In the genomic region with DNA sequence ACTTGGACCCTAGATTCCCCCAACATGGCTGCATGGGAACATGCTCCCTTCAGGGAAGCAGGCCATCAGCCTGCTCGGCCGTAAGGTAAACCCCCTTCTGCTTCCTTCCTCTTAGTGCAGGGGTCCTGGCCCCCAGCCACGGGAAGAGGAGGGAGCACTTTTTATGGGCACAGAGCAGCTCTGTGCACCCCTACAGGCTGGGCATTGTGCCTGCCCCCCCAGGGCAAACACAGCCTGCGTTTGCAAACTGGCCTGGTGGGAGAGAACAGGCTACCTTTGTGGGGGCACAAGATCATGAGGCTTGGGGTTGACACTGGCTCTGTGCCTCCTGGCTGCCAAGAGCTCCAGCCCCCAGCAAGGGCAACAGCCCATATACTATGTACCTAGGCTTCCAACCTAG, we compare ENCODE assay signal across 10 mouse cellular contexts. TPM values are rescaled to one million over a fixed set of nuclear protein-coding genes. Genes with fewer than 3 reads are reported as not detected.
DNase-seq lines count a peak whose midpoint lies in the region; ATAC-seq and TF ChIP-seq lines count a peak whose summit lies in the region.
"Had no signal": no experiment of that assay in that cellular context is flagged by ENCODE, and none has a peak within 500 bp of the region (broad histone marks: within the 10 kb centered on the region; RNA-seq: fewer than 3 reads in every experiment).

No protein-coding gene starts in this region.

- H3K9me3 ChIP-seq in kidney, embryonic 14.5 days (ENCODE audit: control insufficient read depth, low read length): no peaks in the 10 kb centered on the region
- H3K9me3 ChIP-seq in forebrain, embryonic 14.5 days (replicated peaks; ENCODE audit: control insufficient read depth, low read length): no peaks in the 10 kb centered on the region
- H3K9me3 ChIP-seq in liver, embryonic 15.5 days (replicated peaks): no peaks in the 10 kb centered on the region

- peaks cover 31% of the 10 kb centered on the region for H3K4me1 ChIP-seq in kidney, embryonic 14.5 days (ENCODE audit: control insufficient read depth, insufficient read depth, low read length)
- peaks cover 23% of the 10 kb centered on the region for H3K4me1 ChIP-seq in forebrain, embryonic 14.5 days (ENCODE audit: control insufficient read depth, insufficient read depth, low read length)
- H3K4me1 ChIP-seq in liver, embryonic 15.5 days (replicated peaks): peaks cover 84% of the 10 kb centered on the region

- 0 out of 2 replicates have a peak overlapping the region, but pooled peaks have one; percentile 9 for H3K27ac ChIP-seq in kidney, embryonic 14.5 days (ENCODE audit: low read depth, low read length)
- H3K27ac ChIP-seq in forebrain, embryonic 14.5 days (ENCODE audit: low read depth, low read length): no peak overlapping the region
- peak overlapping the region; percentile 82 for H3K27ac ChIP-seq in liver, embryonic 15.5 days (replicated peaks)

- no peak for DNase-seq in kidney, adult 11 months
- DNase-seq in brain, embryonic 14.5 days (ENCODE audit: low read depth): peak; percentile 35
- no peak for DNase-seq in forebrain, embryonic 14.5 days (ENCODE audit: low spot score)
- no peak for DNase-seq in adrenal gland, postnatal 14 days
- DNase-seq in thymus, postnatal 4 days: no peak
- no peak for DNase-seq in cerebellum, adult 8-10 months
- DNase-seq: embryo, embryonic 11 days had no signal

- no peak overlapping the region for H3K4me3 ChIP-seq in kidney, embryonic 14.5 days (ENCODE audit: low read length)
- no peak overlapping the region for H3K4me3 ChIP-seq in forebrain, embryonic 14.5 days (ENCODE audit: low read depth, low read length)
- no peak overlapping the region; the same call in 1 of the 2 replicates for H3K4me3 ChIP-seq in liver, embryonic 15.5 days (replicated peaks)

- TF ChIP-seq POLR2A in brain, embryonic 14.5 days (IDR thresholded peaks at IDR 0.05; ENCODE audit: borderline replicate concordance, extremely low read depth, insufficient read depth, insufficient read length, poor library complexity, severe bottlenecking): no peak

- H3K9ac ChIP-seq in kidney, embryonic 14.5 days (ENCODE audit: low read depth, low read length): 0 out of 2 replicates have a peak overlapping the region, but pooled peaks have one; percentile 99
- H3K9ac ChIP-seq in forebrain, embryonic 14.5 days (ENCODE audit: low read length): no peak overlapping the region
- H3K9ac ChIP-seq in liver, embryonic 15.5 days: no peak overlapping the region

- peaks cover 53% of the 10 kb centered on the region for H3K36me3 ChIP-seq in kidney, embryonic 14.5 days (ENCODE audit: control insufficient read depth, insufficient read depth, low read length)
- peaks cover 56% of the 10 kb centered on the region for H3K36me3 ChIP-seq in forebrain, embryonic 14.5 days (ENCODE audit: control insufficient read depth, insufficient read depth, low read length)
- peaks cover 56% of the 10 kb centered on the region for H3K36me3 ChIP-seq in liver, embryonic 15.5 days (replicated peaks)

- H3K4me2 ChIP-seq in kidney, embryonic 14.5 days (replicated peaks; ENCODE audit: low read depth, low read length): peak overlapping the region; percentile 75
- peak overlapping the region; percentile 79; the same call in 1 of the 2 replicates for H3K4me2 ChIP-seq in forebrain, embryonic 14.5 days (ENCODE audit: low read length)
- peak overlapping the region; percentile 99 for H3K4me2 ChIP-seq in liver, embryonic 15.5 days

- no peak for TF ChIP-seq CTCF in brain, embryonic 14.5 days (IDR thresholded peaks at IDR 0.05; ENCODE audit: borderline replicate concordance, extremely low read depth, insufficient read depth, insufficient read length)

- ATAC-seq in kidney, embryonic 14.5 days (ENCODE audit: low FRiP score, low TSS enrichment): no peak
- no peak for ATAC-seq in forebrain, embryonic 14.5 days
- ATAC-seq in liver, embryonic 15.5 days (ENCODE audit: insufficient read depth): no peak
- ATAC-seq: Patski had no signal

- no peaks in the 10 kb centered on the region for H3K27me3 ChIP-seq in kidney, embryonic 14.5 days (ENCODE audit: control insufficient read depth, insufficient read depth, low read length)
- no peaks in the 10 kb centered on the region for H3K27me3 ChIP-seq in forebrain, embryonic 14.5 days (replicated peaks; ENCODE audit: control insufficient read depth, insufficient read depth, low read length)
- no peaks in the 10 kb centered on the region for H3K27me3 ChIP-seq in liver, embryonic 15.5 days
- H3K27me3 ChIP-seq: Patski had no signal

- WGBS in kidney, embryonic 14.5 days: 59% methylated on average over 4 of the region's 4 CpGs
- 47% methylated on average over 4 of the region's 4 CpGs for WGBS in forebrain, embryonic 14.5 days
- WGBS in liver, embryonic 15.5 days (ENCODE audit: insufficient replicate concordance): 44% methylated on average over 4 of the region's 4 CpGs

RNA-seq across cellular contexts. Expression of gene Traf4, which starts 3.4 kb away (rescaled TPM):
- polyA plus RNA-seq in kidney, embryonic 14.5 days (2014; fragmentation: Nextera tagmentation; extraction: Ambion mirVana): 68.2 and 111 TPM in 2 replicates
- polyA plus RNA-seq in brain, embryonic 14.5 days (2012; rRNA removed): 204 and 250 TPM in 2 replicates
- 79.2 and 82.6 TPM in 2 replicates for polyA plus RNA-seq in forebrain, embryonic 14.5 days (2014; fragmentation: Nextera tagmentation; extraction: Ambion mirVana)
- 27.5 and 32.4 TPM in 2 replicates for polyA plus RNA-seq in liver, embryonic 15.5 days (2015; fragmentation: Nextera tagmentation; extraction: Ambion mirVana)
- 47.2 and 50.7 TPM in 2 replicates for total RNA-seq in adrenal gland, postnatal 14 days (2021)

RNA-seq across cellular contexts. Expression of gene Nek8, which starts 14.5 kb away (rescaled TPM):
- polyA plus RNA-seq in kidney, embryonic 14.5 days (2014; fragmentation: Nextera tagmentation; extraction: Ambion mirVana): 15.8 and 20.6 TPM in 2 replicates
- 8.1 and 13.8 TPM in 2 replicates for polyA plus RNA-seq in brain, embryonic 14.5 days (2012; rRNA removed)
- polyA plus RNA-seq in forebrain, embryonic 14.5 days (2014; fragmentation: Nextera tagmentation; extraction: Ambion mirVana): 4.6 and 5.5 TPM in 2 replicates
- polyA plus RNA-seq in liver, embryonic 15.5 days (2015; fragmentation: Nextera tagmentation; extraction: Ambion mirVana): 8.1 and 11.4 TPM in 2 replicates
- 8.5 and 9.0 TPM in 2 replicates for total RNA-seq in adrenal gland, postnatal 14 days (2021)

RNA-seq across cellular contexts. Expression of gene Tlcd1, which starts 14.5 kb away (rescaled TPM):
- 23.1 and 28.1 TPM in 2 replicates for polyA plus RNA-seq in kidney, embryonic 14.5 days (2014; fragmentation: Nextera tagmentation; extraction: Ambion mirVana)
- 13.1 and 15.4 TPM in 2 replicates for polyA plus RNA-seq in brain, embryonic 14.5 days (2012; rRNA removed)
- polyA plus RNA-seq in forebrain, embryonic 14.5 days (2014; fragmentation: Nextera tagmentation; extraction: Ambion mirVana): 4.4 and 4.5 TPM in 2 replicates
- 43.3 and 44.5 TPM in 2 replicates for polyA plus RNA-seq in liver, embryonic 15.5 days (2015; fragmentation: Nextera tagmentation; extraction: Ambion mirVana)
- total RNA-seq in adrenal gland, postnatal 14 days (2021): 36.4 and 46.4 TPM in 2 replicates

RNA-seq across cellular contexts. Expression of gene Rpl23a, which starts 21.4 kb away (rescaled TPM):
- 1,650 and 2,291 TPM in 2 replicates for polyA plus RNA-seq in kidney, embryonic 14.5 days (2014; fragmentation: Nextera tagmentation; extraction: Ambion mirVana)
- 1,462 and 1,587 TPM in 2 replicates for polyA plus RNA-seq in brain, embryonic 14.5 days (2012; rRNA removed)
- polyA plus RNA-seq in forebrain, embryonic 14.5 days (2014; fragmentation: Nextera tagmentation; extraction: Ambion mirVana): 1,011 and 1,206 TPM in 2 replicates
- polyA plus RNA-seq in liver, embryonic 15.5 days (2015; fragmentation: Nextera tagmentation; extraction: Ambion mirVana): 569 and 671 TPM in 2 replicates
- total RNA-seq in adrenal gland, postnatal 14 days (2021): 1,759 and 1,890 TPM in 2 replicates

RNA-seq across cellular contexts. Expression of gene Rab34, which starts 26.3 kb away (rescaled TPM):
- polyA plus RNA-seq in kidney, embryonic 14.5 days (2014; fragmentation: Nextera tagmentation; extraction: Ambion mirVana): 128 and 156 TPM in 2 replicates
- 67.6 and 98.9 TPM in 2 replicates for polyA plus RNA-seq in brain, embryonic 14.5 days (2012; rRNA removed)
- polyA plus RNA-seq in forebrain, embryonic 14.5 days (2014; fragmentation: Nextera tagmentation; extraction: Ambion mirVana): 48.1 and 48.2 TPM in 2 replicates
- 15.2 and 16.3 TPM in 2 replicates for polyA plus RNA-seq in liver, embryonic 15.5 days (2015; fragmentation: Nextera tagmentation; extraction: Ambion mirVana)
- 89.2 and 92.2 TPM in 2 replicates for total RNA-seq in adrenal gland, postnatal 14 days (2021)
